Mouse (Mus musculus) midbrain, embryonic 15.5 days (tissue): Measurements from ENCODE around the gene Scamp1. TPM values are rescaled to one million over a fixed set of nuclear protein-coding genes. Genes with fewer than 3 reads are reported as not detected.
A peak's percentile ranks its signal among the peaks of the same experiment; 100 is the strongest.

Experiments
- ATAC-seq: fragments of 200-750 bp; cut with Nextera tagmentation; replicated peaks from 2 replicates; pipeline ENCODE4 v1.8.0; 2017; ENCODE audit warnings: moderate TSS enrichment
- H3K27ac ChIP-seq: fragments of 300-500 bp; sonication (generic); 2 replicates; pipeline ENCODE4 v1.5.1; 2015; ENCODE audit warnings: mild to moderate bottlenecking, inconsistent platforms
- H3K27me3 ChIP-seq: fragments of 300-500 bp; sonication (generic); replicated peaks from 2 replicates; pipeline ENCODE4 v1.6.1; 2015; ENCODE audit warnings: inconsistent platforms
- H3K36me3 ChIP-seq: fragments of 300-500 bp; sonication (generic); replicated peaks from 2 replicates; pipeline ENCODE4 v1.6.1; 2015; ENCODE audit warnings: inconsistent platforms
- H3K4me1 ChIP-seq: fragments of 300-500 bp; sonication (generic); 2 replicates; pipeline ENCODE4 v1.6.1; 2015; ENCODE audit warnings: inconsistent platforms
- H3K4me2 ChIP-seq: fragments of 300-500 bp; sonication (generic); 2 replicates; pipeline ENCODE4 v1.6.1; 2015; ENCODE audit warnings: inconsistent platforms, mild to moderate bottlenecking, moderate library complexity
- H3K4me3 ChIP-seq: fragments of 300-500 bp; sonication (generic); 2 replicates; pipeline ENCODE4 v1.5.1; 2015; ENCODE audit warnings: mild to moderate bottlenecking, inconsistent platforms
- H3K9ac ChIP-seq: fragments of 300-500 bp; sonication (generic); 2 replicates; pipeline ENCODE4 v1.6.1; 2015; ENCODE audit warnings: mild to moderate bottlenecking, inconsistent platforms
- H3K9me3 ChIP-seq: fragments of 300-500 bp; sonication (generic); 2 replicates; pipeline ENCODE4 v1.6.1; 2016; ENCODE audit warnings: inconsistent platforms
- WGBS: fragments of 180-500 bp; shearing (Covaris S2); methylation state at CpG from one replicate; pipeline ENCODE4 v1.1.7; 2015; ENCODE audit warnings: mixed read lengths; 5-methylcytosine and 5-hydroxymethylcytosine counted together
- polyA plus RNA-seq: library from polyadenylated mRNA; unstranded; fragments of >200 nt; fragmentation: Nextera tagmentation; extraction: Ambion mirVana; gene quantifications from 2 replicates; pipeline ENCODE4 v1.2.1, GENCODE M21; 2015

Gene Scamp1
- polyA plus RNA-seq, 1 experiment from 2014 or later, result 192 TPM

GRCm38 (mm10) chr13:94242897-94243296, 42.8 kb downstream of the Scamp1 start:
- Histone ChIP-seq H3K27me3 (no peaks in the 10 kb centered on the region), H3K27ac (no peak overlapping the region), H3K4me2 (no peak overlapping the region), H3K9ac (no peak overlapping the region), H3K9me3 (no peaks in the 10 kb centered on the region), H3K4me1 (peaks cover 10% of the 10 kb centered on the region), H3K36me3 (no peaks in the 10 kb centered on the region), H3K4me3 (no peak overlapping the region)
- ATAC-seq, result no peak
- WGBS, result 69% methylated on average over 2 of the region's 2 CpGs

- Histone ChIP-seq H3K27me3 (no peaks in the 10 kb centered on the region), H3K9me3 (no peaks in the 10 kb centered on the region), H3K4me2 (no peak overlapping the region), H3K4me1 (peaks cover 10% of the 10 kb centered on the region), H3K9ac (no peak overlapping the region), H3K4me3 (no peak overlapping the region), H3K36me3 (no peaks in the 10 kb centered on the region), H3K27ac (no peak overlapping the region)
- 46% methylated on average over 4 of the region's 4 CpGs for WGBS
- no peak for ATAC-seq
Measured at GRCm38 (mm10) chr13:94241892-94242524, 43.6 kb downstream of the Scamp1 start.

GRCm38 (mm10) chr13:94240873-94241272, 44.8 kb downstream of the Scamp1 start:
- H3K9me3 ChIP-seq, result no peaks in the 10 kb centered on the region
- no peak for ATAC-seq
- 76% methylated on average over 5 of the region's 5 CpGs for WGBS
- H3K36me3 ChIP-seq, result no peaks in the 10 kb centered on the region
- H3K4me3 ChIP-seq, result no peak overlapping the region
- H3K4me1 ChIP-seq, result peaks cover 10% of the 10 kb centered on the region
- H3K9ac ChIP-seq, result no peak overlapping the region
- no peak overlapping the region for H3K4me2 ChIP-seq
- H3K27me3 ChIP-seq, result no peaks in the 10 kb centered on the region
- H3K27ac ChIP-seq, result no peak overlapping the region

DNA sequence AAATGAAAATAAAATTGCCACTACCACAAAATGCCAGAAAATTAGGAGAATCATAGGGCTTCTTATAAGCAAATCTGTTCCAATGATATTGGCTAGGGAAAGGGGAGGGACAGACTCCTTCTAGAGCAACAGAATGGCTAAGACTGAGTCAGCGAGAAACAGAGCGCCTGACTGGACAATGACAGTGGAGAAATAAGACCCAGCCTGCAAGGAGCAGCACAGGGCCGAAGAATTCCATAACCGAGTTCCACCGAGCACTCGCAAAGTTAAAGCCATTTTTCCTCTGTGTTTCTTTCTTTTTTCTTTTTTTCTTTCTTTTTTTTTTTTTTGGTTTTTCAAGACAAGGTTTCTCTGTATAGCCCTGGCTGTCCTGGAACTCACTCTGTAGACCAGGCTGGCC, 45.5 kb downstream of the Scamp1 start:
- Histone ChIP-seq H3K27me3 (no peaks in the 10 kb centered on the region), H3K9ac (no peak overlapping the region), H3K27ac (no peak overlapping the region), H3K36me3 (no peaks in the 10 kb centered on the region), H3K4me2 (no peak overlapping the region), H3K4me1 (peaks cover 10% of the 10 kb centered on the region), H3K9me3 (no peaks in the 10 kb centered on the region), H3K4me3 (no peak overlapping the region)
- ATAC-seq, result no peak
- 80% methylated on average over 6 of the region's 6 CpGs for WGBS

- no peaks in the 10 kb centered on the region for H3K27me3 ChIP-seq
- WGBS, result 48% methylated on average over 4 of the region's 4 CpGs
- no peak for ATAC-seq
Measured at GRCm38 (mm10) chr13:94239488-94239887, 46.2 kb downstream of the Scamp1 start.

DNA sequence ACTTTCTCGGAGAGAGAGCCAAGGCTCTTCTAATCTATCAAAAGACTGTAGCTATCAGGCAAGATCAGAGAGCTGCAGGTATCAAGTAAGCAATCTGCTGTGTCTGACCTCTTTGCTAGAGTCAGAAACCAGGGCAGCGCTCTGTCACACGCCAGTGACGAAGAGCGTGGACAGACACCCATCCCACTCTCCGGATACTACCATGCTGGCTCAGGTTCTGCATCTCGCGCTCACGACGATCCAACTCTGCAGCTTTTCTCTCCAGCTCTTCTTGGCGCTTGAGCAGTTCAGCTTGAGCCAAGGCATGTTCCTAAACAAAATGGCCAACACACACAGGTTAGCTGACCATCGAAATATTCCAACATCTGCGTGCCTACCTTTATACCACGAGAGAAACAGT, 53.8 kb downstream of the Scamp1 start:
- WGBS, result 92% methylated on average over 14 of the region's 14 CpGs
- Histone ChIP-seq H3K36me3 (peaks cover 7% of the 10 kb centered on the region; the same call in 1 of the 2 replicates), H3K27ac (no peak overlapping the region), H3K4me3 (no peak overlapping the region), H3K9ac (no peak overlapping the region), H3K4me2 (no peak overlapping the region), H3K9me3 (no peaks in the 10 kb centered on the region), H3K4me1 (no peaks in the 10 kb centered on the region), H3K27me3 (no peaks in the 10 kb centered on the region)
- ATAC-seq, result no peak

More at GRCm38 (mm10) chr13:94239488-94239887, 46.2 kb downstream of the Scamp1 start:
- Histone ChIP-seq H3K36me3 (no peaks in the 10 kb centered on the region), H3K9me3 (no peaks in the 10 kb centered on the region), H3K4me1 (peaks cover 10% of the 10 kb centered on the region), H3K9ac (no peak overlapping the region), H3K4me2 (no peak overlapping the region), H3K4me3 (no peak overlapping the region), H3K27ac (no peak overlapping the region)

GRCm38 (mm10) chr13:94224717-94225705, 60.6 kb downstream of the Scamp1 start:
- Histone ChIP-seq H3K4me1 (peaks cover 5% of the 10 kb centered on the region; the same call in 1 of the 2 replicates), H3K27me3 (no peaks in the 10 kb centered on the region), H3K9ac (no peak overlapping the region), H3K4me2 (no peak overlapping the region), H3K9me3 (no peaks in the 10 kb centered on the region), H3K27ac (no peak overlapping the region), H3K4me3 (no peak overlapping the region), H3K36me3 (peaks cover 7% of the 10 kb centered on the region; the same call in 1 of the 2 replicates)
- peak; percentile 41 for ATAC-seq
- WGBS, result 93% methylated on average over 38 of the region's 38 CpGs

- H3K9ac ChIP-seq, result no peak overlapping the region
- 70% methylated on average over 14 of the region's 14 CpGs for WGBS
- ATAC-seq, result peak; percentile 42; the same call in 1 of the 2 replicates
- 0 out of 2 replicates have a peak overlapping the region, but pooled peaks have one; percentile 6 for H3K27ac ChIP-seq
- peaks cover 5% of the 10 kb centered on the region; the same call in 1 of the 2 replicates for H3K4me1 ChIP-seq
- no peak overlapping the region for H3K4me2 ChIP-seq
- no peak overlapping the region for H3K4me3 ChIP-seq
- H3K9me3 ChIP-seq, result no peaks in the 10 kb centered on the region
- no peaks in the 10 kb centered on the region for H3K27me3 ChIP-seq
- H3K36me3 ChIP-seq, result peaks cover 7% of the 10 kb centered on the region; the same call in 1 of the 2 replicates
Measured at GRCm38 (mm10) chr13:94223609-94224008, 62.0 kb downstream of the Scamp1 start.

- Histone ChIP-seq H3K27me3 (no peaks in the 10 kb centered on the region), H3K27ac (no peak overlapping the region), H3K4me1 (0 out of 2 replicates have a peak, but pooled peaks cover 5% of the 10 kb centered on the region), H3K36me3 (peaks cover 12% of the 10 kb centered on the region), H3K9me3 (no peaks in the 10 kb centered on the region), H3K9ac (no peak overlapping the region), H3K4me3 (no peak overlapping the region), H3K4me2 (no peak overlapping the region)
- ATAC-seq, result no peak
- WGBS, result 90% methylated on average over 2 of the region's 2 CpGs
Measured at GRCm38 (mm10) chr13:94212716-94213115, 72.9 kb downstream of the Scamp1 start.

DNA sequence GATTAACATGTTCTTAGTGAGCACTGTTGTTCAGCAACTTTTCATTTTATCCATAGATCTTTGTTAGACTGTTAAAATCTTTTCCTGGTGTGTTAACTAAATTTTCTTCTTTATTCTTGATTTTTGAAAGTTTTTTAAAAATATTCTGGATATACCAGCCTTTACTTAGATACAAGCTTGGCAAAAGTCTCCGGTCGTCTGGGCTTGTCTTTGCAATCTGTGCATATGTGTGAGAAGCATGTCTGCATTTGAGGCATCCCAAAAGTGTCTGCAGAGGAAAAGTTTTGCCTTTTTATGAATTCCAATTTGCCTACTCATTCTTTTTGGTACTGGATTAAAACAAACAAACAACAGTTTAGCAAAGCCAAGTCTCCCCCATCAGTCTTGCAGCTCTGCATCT, 73.5 kb downstream of the Scamp1 start:
- Histone ChIP-seq H3K27me3 (no peaks in the 10 kb centered on the region), H3K4me2 (no peak overlapping the region), H3K4me1 (0 out of 2 replicates have a peak, but pooled peaks cover 5% of the 10 kb centered on the region), H3K36me3 (peaks cover 13% of the 10 kb centered on the region), H3K4me3 (no peak overlapping the region), H3K9ac (no peak overlapping the region), H3K27ac (no peak overlapping the region), H3K9me3 (no peaks in the 10 kb centered on the region)
- no peak for ATAC-seq
- WGBS, result 93% methylated on average over 2 of the region's 2 CpGs

DNA sequence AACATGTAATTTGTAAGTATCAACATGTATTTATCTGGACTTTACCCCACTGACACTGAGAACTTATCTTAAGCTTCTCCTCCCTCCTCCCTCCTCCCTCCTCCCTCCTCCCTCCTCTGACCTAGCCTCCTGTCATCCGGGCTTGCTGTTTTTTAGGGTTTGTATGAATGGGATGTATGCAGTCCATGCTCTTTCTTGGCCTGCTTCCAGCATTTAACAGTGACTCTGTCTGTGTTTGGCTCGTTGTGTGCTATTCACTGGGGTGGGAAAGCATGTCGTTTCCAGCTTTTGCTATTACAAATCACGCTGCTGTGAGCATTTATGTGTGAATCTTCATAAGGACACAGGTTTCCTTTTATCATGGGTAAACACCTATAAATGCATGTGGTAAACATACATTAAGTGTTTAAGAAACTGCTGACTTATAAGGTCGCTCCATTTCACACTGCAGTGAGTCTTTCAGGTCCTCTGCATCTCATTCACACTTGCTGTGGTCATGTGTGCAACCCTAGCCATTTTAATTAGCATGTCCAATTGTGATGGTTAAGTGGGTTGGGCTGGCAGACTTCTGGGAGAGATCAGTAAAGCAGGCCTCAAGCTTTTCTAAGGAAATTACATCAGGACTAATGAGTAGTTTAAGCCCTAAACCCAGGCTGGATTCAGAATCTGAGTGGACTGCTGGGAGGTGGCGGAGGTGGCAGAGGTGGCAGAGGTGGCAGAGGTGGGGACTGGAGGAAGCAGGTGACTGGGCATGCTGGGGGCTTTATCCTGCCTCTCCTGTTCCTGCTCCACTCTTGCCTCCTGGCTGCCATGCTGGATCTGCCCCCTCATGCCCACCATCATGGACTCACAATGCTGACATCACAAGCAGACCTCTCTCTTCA, 74.2 kb downstream of the Scamp1 start:
- Histone ChIP-seq H3K36me3 (peaks cover 13% of the 10 kb centered on the region), H3K27me3 (no peaks in the 10 kb centered on the region), H3K4me1 (0 out of 2 replicates have a peak, but pooled peaks cover 5% of the 10 kb centered on the region), H3K27ac (no peak overlapping the region), H3K9me3 (no peaks in the 10 kb centered on the region), H3K4me3 (no peak overlapping the region), H3K4me2 (no peak overlapping the region), H3K9ac (no peak overlapping the region)
- 43% methylated on average over 6 of the region's 6 CpGs for WGBS
- no peak; the same call in 1 of the 2 replicates for ATAC-seq
